Comparison of ENCODE assay signal across 9 mouse cellular contexts in genomic region chrX:140491884-140492571, GRCm38 (mm10). TPM values are rescaled to one million over a fixed set of nuclear protein-coding genes. Genes with fewer than 3 reads are reported as not detected.
A peak's percentile ranks its signal among the peaks of the same experiment; 100 is the strongest.
DNase-seq lines count a peak whose midpoint lies in the region; ATAC-seq and TF ChIP-seq lines count a peak whose summit lies in the region.
"Had no signal": no experiment of that assay in that cellular context is flagged by ENCODE, and none has a peak within 500 bp of the region (broad histone marks: within the 10 kb centered on the region; RNA-seq: fewer than 3 reads in every experiment).

No protein-coding gene starts in this region.

- 9% methylated on average over 10 of the region's 10 CpGs for WGBS in liver, adult 2 months
- 46% methylated on average over 10 of the region's 10 CpGs for WGBS in liver, embryonic 11.5 days
- WGBS in lung, postnatal 0 days, result 51% methylated on average over 10 of the region's 10 CpGs

- peak overlapping the region; percentile 30; the same call in 1 of the 2 replicates for H3K4me3 ChIP-seq in liver, adult 2 months (ENCODE audit: insufficient read depth, low read depth, low read length)
- H3K4me3 ChIP-seq in liver, embryonic 11.5 days (ENCODE audit: low read depth, low read length), result no peak overlapping the region
- no peak overlapping the region for H3K4me3 ChIP-seq in lung, postnatal 0 days (ENCODE audit: low read depth, low read length)
- H3K4me3 ChIP-seq: heart, embryonic 13.5 days had no signal

- ATAC-seq in liver, embryonic 11.5 days (replicated peaks; ENCODE audit: low FRiP score), result no peak
- peak; percentile 53 to 81; a peak in 2 of 4 replicates for ATAC-seq in hematopoietic stem cell, adult 5-6 weeks (replicated peaks in 1 of 2; ENCODE audit: insufficient read depth in 1 of 2, low FRiP score in 2 of 2, low TSS enrichment in 1 of 2, low read depth in 1 of 2, poor library complexity in 2 of 2, severe bottlenecking in 2 of 2)
- peak; percentile 55 for ATAC-seq in lung, postnatal 0 days

- TF ChIP-seq POLR2A in liver, adult 2 months (IDR thresholded peaks at IDR 0.05; ENCODE audit: extremely low read depth, insufficient read depth, low read length), result no peak

- no peaks in the 10 kb centered on the region for H3K27me3 ChIP-seq in liver, adult 2 months (ENCODE audit: control insufficient read depth, insufficient read depth, low read length)
- H3K27me3 ChIP-seq in liver, embryonic 11.5 days (replicated peaks; ENCODE audit: control insufficient read depth, insufficient read depth, low read length), result no peaks in the 10 kb centered on the region; the same call in 1 of the 2 replicates
- no peaks in the 10 kb centered on the region for H3K27me3 ChIP-seq in lung, postnatal 0 days (replicated peaks; ENCODE audit: insufficient read depth, low read length)

- peak overlapping the region; percentile 60 for H3K27ac ChIP-seq in liver, adult 2 months (replicated peaks; ENCODE audit: insufficient read depth, low read depth, low read length)
- H3K27ac ChIP-seq in liver, embryonic 11.5 days (ENCODE audit: low read depth, low read length), result no peak overlapping the region
- H3K27ac ChIP-seq in lung, postnatal 0 days (ENCODE audit: low read length), result no peak overlapping the region
- H3K27ac ChIP-seq: heart, embryonic 13.5 days had no signal

- H3K9me3 ChIP-seq in liver, embryonic 11.5 days (ENCODE audit: control insufficient read depth, low read length), result no peaks in the 10 kb centered on the region
- no peaks in the 10 kb centered on the region for H3K9me3 ChIP-seq in lung, postnatal 0 days (ENCODE audit: low read length)
- H3K9me3 ChIP-seq: heart, embryonic 13.5 days had no signal

- H3K36me3 ChIP-seq in liver, adult 2 months (ENCODE audit: control insufficient read depth, insufficient read depth, low read length), result no peaks in the 10 kb centered on the region
- H3K36me3 ChIP-seq in liver, embryonic 11.5 days (ENCODE audit: control insufficient read depth, insufficient read depth, low read length), result no peaks in the 10 kb centered on the region
- H3K36me3 ChIP-seq in lung, postnatal 0 days (ENCODE audit: insufficient read depth, low read length), result no peaks in the 10 kb centered on the region
- H3K36me3 ChIP-seq: heart, embryonic 13.5 days had no signal

- no peaks in the 10 kb centered on the region for H3K79me2 ChIP-seq in liver, adult 2 months (ENCODE audit: control insufficient read depth, insufficient read depth, low read length)

- peak; percentile 56 for TF ChIP-seq CTCF in liver, adult 2 months (IDR thresholded peaks at IDR 0.05; ENCODE audit: low read depth, low read length)
- TF ChIP-seq CTCF in lung, postnatal 0 days (IDR thresholded peaks at IDR 0.05), result peak; percentile 81

- no peak overlapping the region for H3K4me2 ChIP-seq in liver, embryonic 11.5 days
- H3K4me2 ChIP-seq in lung, postnatal 0 days (replicated peaks; ENCODE audit: low read depth, low read length), result no peak overlapping the region
- H3K4me2 ChIP-seq: heart, embryonic 13.5 days had no signal

- H3K4me1 ChIP-seq in liver, adult 2 months (ENCODE audit: control insufficient read depth, insufficient read depth, low read length), result peaks cover 14% of the 10 kb centered on the region
- H3K4me1 ChIP-seq in liver, embryonic 11.5 days (replicated peaks; ENCODE audit: control insufficient read depth, insufficient read depth, low read length), result no peaks in the 10 kb centered on the region
- H3K4me1 ChIP-seq in lung, postnatal 0 days (ENCODE audit: insufficient read depth, low read depth, low read length), result no peaks in the 10 kb centered on the region

- no peak overlapping the region for H3K9ac ChIP-seq in liver, adult 2 months (ENCODE audit: low read depth, low read length)
- H3K9ac ChIP-seq in liver, embryonic 11.5 days (ENCODE audit: low read depth, low read length), result no peak overlapping the region
- H3K9ac ChIP-seq in lung, postnatal 0 days (replicated peaks; ENCODE audit: low read depth), result no peak overlapping the region
- H3K9ac ChIP-seq: heart, embryonic 13.5 days had no signal

- peak; percentile 48 for DNase-seq in adrenal gland, adult 2 months
- no peak for DNase-seq in adrenal gland, adult 8-10 months
- DNase-seq in liver, adult 2 months (ENCODE audit: extremely low read depth, low read depth, low spot score), result peak; percentile 88
- DNase-seq in liver, embryonic 11.5 days (ENCODE audit: low spot score), result no peak
- peak; percentile 75 for DNase-seq in brain, adult 2 months (ENCODE audit: low read depth, low spot score)
- peak; percentile 92 for DNase-seq in lung, postnatal 0 days (ENCODE audit: low spot score)
- peak; percentile 47 for DNase-seq in thymus, postnatal 4 days

- 0 out of 2 replicates have a peak, but pooled peaks have one; percentile 15 for TF ChIP-seq EP300 in lung, postnatal 0 days (IDR thresholded peaks at IDR 0.05)

RNA-seq across cellular contexts. Expression of gene Prps1, which starts 35.6 kb away (rescaled TPM):
- total RNA-seq in adrenal gland, adult 2 months (2021), result 10 to 100 TPM; 17.4 to 37.7 TPM
- 2.1 and 2.9 TPM in 2 replicates for polyA plus RNA-seq in adrenal gland, adult 2 months (2012; rRNA removed)
- 10 to 100 TPM; 18.5 to 32.8 (median 23.6) TPM for total RNA-seq in adrenal gland, adult 8-10 months (2022)
- total RNA-seq in liver, adult 2 months (2014; rRNA removed), result 30.7 and 32.4 TPM in 2 replicates
- 10.6 and 12.3 TPM in 2 replicates for polyA plus RNA-seq in liver, adult 2 months (2012; rRNA removed)
- 78.3 and 87.7 TPM in 2 replicates for polyA plus RNA-seq in liver, embryonic 11.5 days (2014; fragmentation: Nextera tagmentation; extraction: Ambion mirVana)
- 43.8 and 57.8 TPM in 2 replicates for total RNA-seq in hematopoietic stem cell, adult 5-6 weeks (2017)
- polyA plus RNA-seq in lung, postnatal 0 days (2015; fragmentation: Nextera tagmentation; extraction: Ambion mirVana), result 17.7 and 20.8 TPM in 2 replicates

Comparison
In these comparisons a context has a peak if more than half of its experiments do, and no peak if none do; other contexts are left out.
1. DNase-seq: peak in adrenal gland, adult 2 months (single experiment), liver, adult 2 months (single experiment), brain, adult 2 months (single experiment), lung, postnatal 0 days (single experiment) and thymus, postnatal 4 days (single experiment); none in adrenal gland, adult 8-10 months (single experiment) and liver, embryonic 11.5 days (single experiment).